Mouse (Mus musculus) hindbrain, embryonic 14.5 days (tissue): Measurements from ENCODE around the gene Hdhd3. TPM values are rescaled to one million over a fixed set of nuclear protein-coding genes. Genes with fewer than 3 reads are reported as not detected.

ENCODE experiments used
- polyA plus RNA-seq: library from polyadenylated mRNA; unstranded; fragments of >200 nt; fragmentation: Nextera tagmentation; extraction: Ambion mirVana; gene quantifications from 2 replicates; pipeline ENCODE4 v1.2.1, GENCODE M21; 2014

Gene Hdhd3
- polyA plus RNA-seq, 1 experiment from 2014 or later, result 13.3 TPM

Other genes starting within 250 kb of the Hdhd3 start
- 12.6 and 14.4 TPM in 2 replicates for gene Slc31a2, start 240.9 kb downstream of the Hdhd3 start, polyA plus RNA-seq
- 23.5 and 24.3 TPM in 2 replicates for gene Fkbp15, start 142.9 kb downstream of the Hdhd3 start, polyA plus RNA-seq
- gene Slc31a1, start 142.7 kb downstream of the Hdhd3 start, polyA plus RNA-seq, result 47.1 and 48.9 TPM in 2 replicates
- 83.1 and 95.1 TPM in 2 replicates for gene Cdc26, start 94.8 kb downstream of the Hdhd3 start, polyA plus RNA-seq
- gene Prpf4, start 94.7 kb downstream of the Hdhd3 start, polyA plus RNA-seq, result 15.0 and 16.1 TPM in 2 replicates
- not detected in 2 replicates for gene Rnf183, start 68.2 kb downstream of the Hdhd3 start, polyA plus RNA-seq
- gene Wdr31, start 32.6 kb downstream of the Hdhd3 start, polyA plus RNA-seq, result 9.8 and 13.5 TPM in 2 replicates
- gene Bspry, start 23.4 kb downstream of the Hdhd3 start, polyA plus RNA-seq, result 0.86 and 1.2 TPM in 2 replicates
- 73.4 and 75.2 TPM in 2 replicates for gene Alad, start 16.5 kb upstream of the Hdhd3 start, polyA plus RNA-seq
- 52.7 and 58.3 TPM in 2 replicates for gene Pole3, start 21.6 kb upstream of the Hdhd3 start, polyA plus RNA-seq
- 0.24 and 0.76 TPM in 2 replicates for gene 4933430I17Rik, start 21.9 kb upstream of the Hdhd3 start, polyA plus RNA-seq
- 35.2 and 42.9 TPM in 2 replicates for gene Rgs3, start 56.4 kb upstream of the Hdhd3 start, polyA plus RNA-seq